9 mouse cellular contexts compared by ENCODE assay signal in genomic region chr5:136862806-136863205, GRCm38 (mm10). TPM values are rescaled to one million over a fixed set of nuclear protein-coding genes. Genes with fewer than 3 reads are reported as not detected.
DNase-seq lines count a peak whose midpoint lies in the region; ATAC-seq lines count a peak whose summit lies in the region.
"Had no signal": no experiment of that assay in that cellular context is flagged by ENCODE, and none has a peak within 500 bp of the region (broad histone marks: within the 10 kb centered on the region; RNA-seq: fewer than 3 reads in every experiment).

No protein-coding gene starts in this region.

- H3K4me3 ChIP-seq in kidney, embryonic 16.5 days (ENCODE audit: low read length) = no peak overlapping the region
- H3K4me3 ChIP-seq in embryonic facial prominence, embryonic 14.5 days (ENCODE audit: low read depth, low read length) = no peak overlapping the region

- 34% methylated on average over 4 of the region's 4 CpGs for WGBS in kidney, embryonic 16.5 days
- 35% methylated on average over 4 of the region's 4 CpGs for WGBS in embryonic facial prominence, embryonic 14.5 days

- H3K9me3 ChIP-seq in kidney, embryonic 16.5 days (ENCODE audit: low read length) = no peaks in the 10 kb centered on the region
- H3K9me3 ChIP-seq in embryonic facial prominence, embryonic 14.5 days (ENCODE audit: control insufficient read depth, low read length) = no peaks in the 10 kb centered on the region

- H3K4me1 ChIP-seq in kidney, embryonic 16.5 days (ENCODE audit: insufficient read depth, low read length) = peaks cover 44% of the 10 kb centered on the region
- H3K4me1 ChIP-seq in embryonic facial prominence, embryonic 14.5 days (ENCODE audit: control insufficient read depth, insufficient read depth, low read length) = peaks cover 49% of the 10 kb centered on the region

- DNase-seq in embryo, embryonic 10 days (ENCODE audit: low spot score) = peak; percentile 33
- DNase-seq in embryo, embryonic 11 days = no peak
- DNase-seq in kidney, postnatal 36 days = no peak
- DNase-seq in embryonic facial prominence, embryonic 14.5 days (ENCODE audit: low spot score) = no peak
- peak; percentile 8 to 19 for DNase-seq in thymus, adult 18-20 months
- DNase-seq in frontal cortex, postnatal 10 days (ENCODE audit: low spot score in 2 of 2) = no peak
- no peak for DNase-seq in urinary bladder, postnatal 36 days (ENCODE audit: low spot score in 2 of 2)

- H3K4me2 ChIP-seq in kidney, embryonic 16.5 days (replicated peaks; ENCODE audit: low read depth, low read length) = no peak overlapping the region
- no peak overlapping the region; the same call in 1 of the 2 replicates for H3K4me2 ChIP-seq in embryonic facial prominence, embryonic 14.5 days (ENCODE audit: low read depth, low read length)

- no peak for ATAC-seq in kidney, embryonic 16.5 days (ENCODE audit: low FRiP score, low TSS enrichment)
- no peak for ATAC-seq in embryonic facial prominence, embryonic 14.5 days (ENCODE audit: low read depth)
- ATAC-seq: forebrain, embryonic 14.5 days had no signal

- H3K27ac ChIP-seq in kidney, embryonic 16.5 days (ENCODE audit: low read length) = peak overlapping the region; percentile 98
- peak overlapping the region; percentile 92 for H3K27ac ChIP-seq in embryonic facial prominence, embryonic 14.5 days (replicated peaks; ENCODE audit: low read depth, low read length)

- no peaks in the 10 kb centered on the region for H3K36me3 ChIP-seq in kidney, embryonic 16.5 days (ENCODE audit: insufficient read depth, low read length)
- peaks cover 16% of the 10 kb centered on the region for H3K36me3 ChIP-seq in embryonic facial prominence, embryonic 14.5 days (ENCODE audit: control insufficient read depth, insufficient read depth, low read length)

- peak overlapping the region; percentile 51; the same call in 1 of the 2 replicates for H3K9ac ChIP-seq in kidney, embryonic 16.5 days (replicated peaks; ENCODE audit: low read length)
- H3K9ac ChIP-seq in embryonic facial prominence, embryonic 14.5 days (ENCODE audit: low read depth, low read length) = no peak overlapping the region

- no peaks in the 10 kb centered on the region for H3K27me3 ChIP-seq in kidney, embryonic 16.5 days (ENCODE audit: insufficient read depth, low read length)
- no peaks in the 10 kb centered on the region for H3K27me3 ChIP-seq in embryonic facial prominence, embryonic 14.5 days (replicated peaks; ENCODE audit: control insufficient read depth, insufficient read depth, low read length)

RNA-seq across cellular contexts. Expression of gene Col26a1, which starts 20.2 kb away (rescaled TPM):
- 48.1 and 51.5 TPM in 2 replicates for polyA plus RNA-seq in kidney, embryonic 16.5 days (2015; fragmentation: Nextera tagmentation; extraction: Ambion mirVana)
- 92.5 and 125 TPM in 2 replicates for polyA plus RNA-seq in embryonic facial prominence, embryonic 14.5 days (2014; fragmentation: Nextera tagmentation; extraction: Ambion mirVana)

RNA-seq across cellular contexts. Expression of gene Ift22, which starts 45.1 kb away (rescaled TPM):
- 87.8 and 88.1 TPM in 2 replicates for polyA plus RNA-seq in kidney, embryonic 16.5 days (2015; fragmentation: Nextera tagmentation; extraction: Ambion mirVana)
- 73.8 and 93.3 TPM in 2 replicates for polyA plus RNA-seq in embryonic facial prominence, embryonic 14.5 days (2014; fragmentation: Nextera tagmentation; extraction: Ambion mirVana)

Comparison
In these comparisons a context has a peak if more than half of its experiments do, and no peak if none do; other contexts are left out.
1. DNase-seq: peak in embryo, embryonic 10 days (single experiment) and thymus, adult 18-20 months (2 of 2); none in embryo, embryonic 11 days (single experiment), kidney, postnatal 36 days (0 of 2), embryonic facial prominence, embryonic 14.5 days (single experiment), frontal cortex, postnatal 10 days (0 of 2) and urinary bladder, postnatal 36 days (0 of 2).